Mouse (Mus musculus) lung, postnatal 4 days (tissue): ENCODE results near the gene Sdc1.

ENCODE experiments used
- DNase-seq, 2 experiments: peaks; one replicate each; pipeline ENCODE4 v3.0.0; 2021

The Sdc1 gene

DNA sequence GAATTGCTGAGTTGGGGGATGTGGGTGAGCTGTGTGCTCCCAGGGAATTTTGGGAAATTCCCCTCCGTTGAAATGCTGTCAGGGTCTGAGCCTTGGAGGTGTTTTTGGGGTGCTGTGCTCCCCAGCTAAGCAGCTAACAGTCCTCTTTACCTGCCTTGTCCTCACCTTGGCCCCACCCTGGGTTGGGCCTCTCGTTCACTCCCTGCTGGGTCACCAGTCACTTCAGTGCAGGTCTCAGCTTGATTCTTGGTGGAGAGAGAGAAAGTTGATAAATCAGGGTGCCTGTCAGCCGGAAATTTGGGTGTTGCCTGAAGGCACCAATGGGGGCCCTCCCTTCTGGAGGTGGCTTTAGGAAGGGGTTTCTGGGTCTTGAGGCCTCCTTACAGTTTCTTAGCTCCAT lies 11.4 kb downstream of the Sdc1 start:
- no peak for DNase-seq

GRCm38 (mm10) chr12:8784189-8784588 lies 13.1 kb downstream of the Sdc1 start:
- no peak for DNase-seq

GRCm38 (mm10) chr12:8786476-8786875 lies 15.4 kb downstream of the Sdc1 start:
- no peak for DNase-seq

- no peak for DNase-seq
Observed at GRCm38 (mm10) chr12:8786984-8787730, 16.0 kb downstream of the Sdc1 start.

DNA sequence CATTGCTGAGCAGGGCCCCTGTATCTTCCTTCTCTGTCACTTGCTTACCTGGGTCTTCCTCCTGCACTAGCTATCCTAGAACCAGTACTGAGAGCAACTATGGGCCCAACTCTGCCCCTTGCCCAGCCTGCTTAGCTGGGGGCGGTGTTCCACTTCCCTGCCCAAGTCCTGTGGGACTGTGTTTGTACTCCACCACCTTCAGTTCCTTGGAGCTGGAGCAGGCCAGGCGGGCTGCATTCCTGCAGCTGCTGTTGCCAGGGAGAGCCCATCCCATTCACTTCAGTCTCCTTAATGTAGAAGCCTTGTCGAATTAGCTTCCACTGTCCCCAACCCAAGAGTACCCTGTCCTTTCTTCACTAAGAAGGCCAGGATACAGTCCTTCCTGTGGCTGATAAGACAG lies 17.3 kb downstream of the Sdc1 start:
- DNase-seq, result peak; percentile 36 to 64

GRCm38 (mm10) chr12:8790615-8791014 lies 19.5 kb downstream of the Sdc1 start:
- peak in 1 of 2 experiments; percentile 66 for DNase-seq

GRCm38 (mm10) chr12:8793410-8794051 lies 22.4 kb downstream of the Sdc1 start:
- no peak for DNase-seq

DNA sequence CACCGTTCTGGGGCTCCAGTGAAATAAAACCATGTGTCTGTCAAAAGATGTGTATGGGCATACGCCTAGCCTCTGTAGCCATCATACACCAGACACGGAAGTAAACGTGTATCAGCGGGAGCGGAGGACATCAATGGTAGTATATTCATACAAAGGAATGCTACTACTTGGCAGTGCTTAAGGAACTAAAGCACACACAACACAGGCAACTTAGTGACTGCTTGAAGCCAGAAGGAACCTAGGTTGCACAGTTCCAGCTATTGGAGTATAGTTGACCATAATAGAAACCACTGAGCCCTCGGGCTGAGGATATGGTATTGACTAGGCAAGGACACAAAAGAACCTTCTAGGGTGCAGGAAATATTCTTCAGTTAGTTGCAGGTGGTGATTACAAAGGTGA lies 26.8 kb downstream of the Sdc1 start:
- DNase-seq, result no peak

DNA sequence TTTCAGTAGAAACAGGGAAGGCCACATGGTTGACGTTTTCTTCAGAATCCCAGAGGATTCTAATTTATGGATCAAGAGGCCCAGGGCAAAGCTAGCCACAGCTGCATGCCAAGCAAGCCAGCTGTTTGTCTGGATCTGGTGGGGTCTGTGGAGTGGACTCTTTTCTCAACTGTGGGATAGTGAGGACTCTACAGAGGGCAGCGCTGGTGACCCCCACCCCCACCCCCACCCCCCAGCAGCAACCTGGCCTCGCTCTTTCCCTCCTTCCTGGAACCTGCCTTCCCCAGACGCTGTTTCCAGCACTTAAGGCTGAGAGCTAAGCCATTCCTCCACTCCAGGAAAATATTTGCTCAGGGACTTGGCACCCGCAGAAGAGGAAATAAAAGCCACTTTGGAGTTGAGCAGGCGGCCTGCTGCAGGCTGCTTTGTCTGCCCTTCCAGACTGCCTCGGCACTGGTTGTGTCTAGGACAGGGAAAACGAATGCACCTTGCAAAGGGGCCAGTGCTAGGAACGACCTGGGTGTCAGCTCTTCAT lies 27.4 kb downstream of the Sdc1 start:
- DNase-seq, result peak; percentile 60 to 80

DNA sequence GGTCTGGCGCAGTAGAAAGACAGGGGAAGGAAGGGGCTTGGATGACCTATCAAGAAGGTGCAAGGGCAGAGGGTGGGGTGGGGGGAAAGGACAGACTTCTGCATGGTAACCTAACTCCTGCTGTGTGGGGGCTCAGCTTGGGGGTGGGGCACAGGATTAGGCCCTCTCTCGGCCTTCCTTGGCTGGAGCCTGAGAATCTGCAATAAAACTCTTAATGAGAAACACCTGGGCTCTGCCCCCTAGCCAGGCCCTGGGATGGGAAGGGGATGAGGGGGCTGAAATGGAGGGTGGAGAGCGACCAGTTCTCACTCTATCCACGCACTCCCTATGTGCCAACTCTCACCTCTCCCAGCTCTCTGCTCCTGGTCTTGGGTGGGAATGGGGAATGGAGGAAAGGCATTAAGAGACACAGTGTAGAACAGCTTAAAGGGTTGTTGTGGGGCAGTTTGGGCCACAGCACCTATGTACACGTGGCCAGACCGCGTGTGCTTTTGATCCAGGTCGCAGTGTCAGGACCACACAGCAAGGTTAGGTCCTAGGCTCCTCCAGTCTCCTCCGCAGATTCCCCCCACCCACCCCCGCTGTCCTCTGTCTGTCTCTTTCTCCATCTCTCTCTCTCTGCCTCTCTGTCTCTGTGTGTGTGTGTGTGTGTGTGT lies 32.4 kb downstream of the Sdc1 start:
- no peak for DNase-seq

GRCm38 (mm10) chr12:8804077-8804456 lies 32.9 kb downstream of the Sdc1 start:
- DNase-seq, result no peak

GRCm38 (mm10) chr12:8804934-8805722 lies 34.0 kb downstream of the Sdc1 start:
- no peak for DNase-seq

DNA sequence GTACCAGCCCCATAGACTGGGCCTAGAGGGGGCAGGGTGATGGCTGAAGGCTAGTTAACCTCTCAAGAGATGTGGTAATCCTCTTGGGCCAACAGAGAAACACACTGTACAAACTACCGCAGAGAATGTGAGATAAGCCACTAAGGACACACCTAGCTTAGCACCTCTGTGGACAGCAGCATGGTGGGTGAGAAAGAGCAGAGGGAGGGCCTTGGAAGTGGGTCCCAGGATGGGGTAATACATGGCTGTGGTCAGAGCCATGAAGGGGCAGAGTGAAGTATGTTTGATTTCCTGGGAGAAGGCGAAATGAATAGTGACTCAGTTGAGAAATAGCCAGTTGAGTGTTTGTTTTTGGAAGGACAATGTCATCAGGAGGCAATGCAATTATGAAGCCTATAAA lies 38.0 kb downstream of the Sdc1 start:
- peak; percentile 63 to 88 for DNase-seq

DNA sequence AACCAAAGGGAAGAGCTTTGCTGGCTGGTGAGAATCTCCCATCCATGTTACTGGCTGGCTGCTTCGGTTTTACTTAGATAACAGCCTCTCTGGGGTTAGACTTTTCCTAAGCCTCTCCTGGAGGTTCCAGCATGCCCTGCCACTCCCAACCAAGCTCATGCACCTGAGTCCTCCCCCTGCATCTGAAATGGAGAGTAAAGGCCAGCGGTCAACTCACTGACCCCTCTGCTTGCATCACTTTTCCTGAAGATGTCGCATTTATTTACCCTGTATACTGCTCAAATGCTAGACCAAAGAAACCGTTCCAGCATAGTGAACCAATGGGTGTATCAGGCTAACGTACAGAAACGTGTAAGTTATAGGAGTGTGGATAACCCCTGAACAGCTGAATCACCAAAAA lies 38.5 kb downstream of the Sdc1 start:
- no peak for DNase-seq

- DNase-seq, result peak; percentile 37 to 70
Observed at GRCm38 (mm10) chr12:8810966-8811365, 39.8 kb downstream of the Sdc1 start.

- peak; percentile 77 to 87 for DNase-seq
Observed at GRCm38 (mm10) chr12:8811441-8811871, 40.3 kb downstream of the Sdc1 start.

- peak in 1 of 2 experiments; percentile 71 for DNase-seq
Observed at GRCm38 (mm10) chr12:8811894-8812560, 40.9 kb downstream of the Sdc1 start.

DNA sequence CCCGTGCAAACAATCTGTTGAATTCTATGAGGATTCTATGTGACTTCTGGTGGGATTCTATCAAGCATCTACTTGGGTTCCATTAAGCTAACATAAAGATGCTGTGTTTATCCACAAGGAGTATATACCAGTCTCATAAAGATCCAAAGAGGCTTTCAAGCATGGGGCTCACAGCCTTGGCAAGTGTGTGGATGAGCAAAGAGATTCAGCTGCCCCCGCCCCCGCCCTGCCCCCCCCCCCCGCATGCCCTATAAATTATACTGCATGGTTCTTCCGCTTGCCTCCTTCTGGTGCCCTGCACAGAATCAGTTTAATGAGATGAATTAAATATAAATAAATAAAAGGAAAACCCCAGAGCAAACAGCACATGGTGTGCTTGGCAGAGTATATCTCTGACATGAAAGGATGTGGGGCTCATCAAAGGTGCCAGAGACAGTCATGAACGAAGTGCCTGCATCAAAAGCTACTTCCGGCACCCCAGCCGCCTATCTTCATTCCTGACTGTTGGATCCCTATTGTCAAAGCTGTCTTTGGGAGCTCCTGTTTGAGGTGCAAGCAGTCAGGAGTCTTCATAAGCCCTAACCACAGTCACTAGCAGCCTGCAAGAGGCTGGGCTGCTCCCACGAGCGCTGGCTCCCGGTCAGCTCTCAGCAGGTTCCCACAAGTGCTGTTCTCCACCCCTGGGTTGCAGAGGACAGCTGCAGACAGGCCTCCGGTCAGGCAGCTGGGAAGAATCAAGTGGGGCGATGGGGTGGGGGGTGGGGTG lies 46.5 kb downstream of the Sdc1 start:
- peak; percentile 47 to 86 for DNase-seq

DNA sequence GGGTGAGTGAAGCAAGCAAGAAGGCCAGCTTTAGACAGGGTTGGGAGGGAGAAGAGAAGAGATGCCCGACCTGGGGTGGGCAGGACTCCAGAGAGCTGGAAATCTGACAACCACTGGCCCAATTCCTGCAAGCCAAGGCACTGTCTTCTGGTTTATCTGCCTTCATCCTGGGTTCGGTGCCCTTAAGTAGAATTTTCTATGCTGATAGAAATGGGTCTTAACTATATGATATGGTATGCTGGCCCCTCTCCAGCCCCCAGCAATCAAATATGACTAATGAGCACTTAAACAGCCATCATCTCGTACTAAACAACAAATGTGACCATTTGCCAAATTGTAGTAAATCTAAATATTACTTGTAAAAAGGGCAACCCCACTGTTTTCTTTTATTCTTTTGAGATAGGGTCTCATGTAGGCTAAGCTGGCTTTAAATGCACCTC lies 47.1 kb downstream of the Sdc1 start:
- no peak for DNase-seq

GRCm38 (mm10) chr12:8824995-8825703 lies 54.0 kb downstream of the Sdc1 start:
- DNase-seq, result no peak
